Mouse (Mus musculus) Muller cell, postnatal 12 days (primary cell): ENCODE results near the gene Pik3ip1.
A peak's percentile ranks its signal among the peaks of the same experiment; 100 is the strongest.

Experiments
- DNase-seq: peaks from one replicate; pipeline ENCODE4 v3.0.0-alpha.2; 2015; ENCODE audit errors: inconsistent ontology term

Pik3ip1 gene

GRCm38 (mm10) chr11:3374293-3374645, 44.1 kb downstream of the Pik3ip1 start:
- DNase-seq: peak; percentile 100

DNA sequence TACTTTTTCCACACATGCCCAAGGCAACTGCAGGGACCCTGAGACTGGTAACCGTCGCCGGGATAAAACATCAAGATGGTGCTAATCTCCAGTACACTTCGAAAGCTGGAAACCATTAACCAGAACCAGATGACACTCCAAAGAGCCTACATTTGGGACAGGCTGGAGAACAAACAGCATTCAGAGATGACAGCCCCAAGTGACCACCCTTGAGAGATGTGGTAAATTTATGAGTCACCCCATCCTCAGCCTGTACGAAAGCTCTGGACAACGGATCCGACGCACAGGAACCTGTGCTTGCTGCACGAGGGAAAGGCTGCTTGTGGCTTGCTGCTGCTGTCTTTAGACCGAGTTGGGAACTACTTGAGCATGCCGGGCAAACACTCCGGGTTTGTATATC, 44.5 kb downstream of the Pik3ip1 start:
- no peak for DNase-seq

DNA sequence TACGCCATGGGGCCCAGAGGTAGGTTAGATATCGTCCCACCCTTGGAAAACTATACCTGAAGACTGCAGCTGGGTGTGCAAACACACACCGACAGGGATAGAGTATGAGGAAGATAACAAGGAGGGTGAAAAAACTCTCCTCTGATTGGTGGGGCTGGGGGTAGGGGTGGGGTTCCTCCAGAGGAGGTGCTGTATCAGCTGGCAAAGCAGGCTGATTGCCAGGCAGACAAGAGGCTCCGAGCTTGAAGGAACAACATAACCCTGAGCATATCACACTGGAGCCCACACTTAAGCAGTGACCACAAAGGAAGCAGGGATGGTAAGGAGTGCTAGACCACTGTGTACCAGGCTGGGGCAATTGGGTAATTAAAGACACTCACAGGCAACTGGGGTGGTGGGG, 49.2 kb downstream of the Pik3ip1 start:
- DNase-seq: no peak

DNA sequence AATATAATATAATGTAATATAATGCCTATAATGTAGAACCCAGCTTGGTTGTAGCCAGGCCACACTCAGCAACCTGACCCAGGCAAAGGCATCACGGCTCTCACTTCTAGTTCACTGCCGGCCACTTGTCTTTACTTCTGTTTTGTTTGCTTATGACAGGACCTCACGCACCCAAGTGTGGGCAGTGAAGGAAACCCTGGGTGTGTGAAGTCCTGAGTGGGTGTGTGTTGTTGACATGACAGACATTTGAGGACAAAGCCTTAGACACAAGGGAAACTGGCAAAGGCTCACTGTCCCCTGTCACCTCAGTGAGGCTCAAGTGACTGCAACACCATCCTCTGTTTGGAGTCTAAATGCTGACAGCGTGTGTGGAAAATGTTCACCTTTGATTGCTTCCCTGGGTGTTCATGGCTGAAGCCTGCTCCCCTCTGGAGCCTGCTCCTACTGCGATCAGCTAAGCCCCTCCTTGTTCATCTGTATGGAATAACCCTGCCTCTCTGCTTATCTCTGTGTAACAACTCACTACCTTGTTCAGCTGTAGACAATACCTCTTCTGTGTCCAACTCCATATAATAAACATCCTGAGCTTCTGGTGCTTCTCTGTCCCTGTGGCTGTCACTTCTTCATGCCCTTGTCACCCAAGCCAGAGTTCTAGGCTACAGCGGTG, 51.1 kb downstream of the Pik3ip1 start:
- no peak for DNase-seq

- DNase-seq: peak; percentile 79
Measured at GRCm38 (mm10) chr11:3382602-3383594, 52.7 kb downstream of the Pik3ip1 start.

DNA sequence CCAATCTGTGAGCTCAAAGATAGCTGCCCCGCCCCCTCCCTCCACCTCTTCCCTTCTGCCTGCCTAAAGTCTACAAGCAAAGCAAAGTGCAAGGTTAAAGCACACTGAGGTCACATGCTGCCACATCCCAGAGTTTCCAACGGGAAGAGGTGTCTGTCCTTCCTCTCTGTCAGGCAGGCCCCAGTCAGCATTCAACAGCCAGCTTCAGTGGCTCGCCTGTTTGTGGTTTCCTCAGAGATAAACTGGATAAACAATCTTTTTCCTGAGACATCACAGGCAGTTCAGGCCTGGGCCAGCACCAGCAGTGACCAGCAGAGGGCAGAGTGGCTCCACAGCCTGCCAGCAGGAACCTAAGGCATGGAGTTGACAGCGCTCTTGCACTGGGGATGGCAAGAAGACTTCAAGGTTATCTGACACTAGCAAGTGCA, 56.8 kb downstream of the Pik3ip1 start:
- peak; percentile 74 for DNase-seq

DNA sequence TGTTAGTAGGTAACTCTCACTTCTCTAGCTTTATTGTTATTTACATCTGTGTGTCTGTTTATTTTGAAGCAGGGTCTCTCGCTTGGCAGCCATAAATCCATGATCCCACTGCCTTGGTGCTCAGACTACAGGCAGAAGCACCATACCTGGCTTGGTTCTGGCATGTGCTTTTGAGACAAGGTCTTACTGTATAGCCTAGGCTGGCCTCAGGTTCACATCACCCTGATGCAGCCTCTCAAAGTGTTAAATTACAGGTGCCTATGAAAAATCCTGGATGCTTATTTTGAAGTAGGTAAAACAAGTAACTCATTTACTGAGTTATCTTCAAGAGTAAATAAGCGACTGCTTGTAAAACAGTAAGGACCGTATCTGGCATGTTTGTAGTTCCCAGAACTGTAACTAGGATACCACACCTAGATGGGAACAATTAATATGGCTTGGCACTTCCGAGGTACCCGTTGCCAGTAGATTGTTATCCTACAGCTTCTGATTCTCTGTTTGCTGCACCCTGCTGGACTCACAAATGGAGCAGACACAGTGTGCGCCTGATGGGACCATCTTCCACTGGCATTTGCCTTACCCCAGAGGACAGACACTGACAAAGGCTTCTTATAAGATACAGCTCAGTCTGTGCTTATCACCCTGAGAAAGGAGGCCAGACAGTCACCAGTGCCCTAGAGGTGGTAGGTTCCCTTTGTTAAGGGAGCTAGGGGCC, 57.4 kb downstream of the Pik3ip1 start:
- DNase-seq: no peak

DNA sequence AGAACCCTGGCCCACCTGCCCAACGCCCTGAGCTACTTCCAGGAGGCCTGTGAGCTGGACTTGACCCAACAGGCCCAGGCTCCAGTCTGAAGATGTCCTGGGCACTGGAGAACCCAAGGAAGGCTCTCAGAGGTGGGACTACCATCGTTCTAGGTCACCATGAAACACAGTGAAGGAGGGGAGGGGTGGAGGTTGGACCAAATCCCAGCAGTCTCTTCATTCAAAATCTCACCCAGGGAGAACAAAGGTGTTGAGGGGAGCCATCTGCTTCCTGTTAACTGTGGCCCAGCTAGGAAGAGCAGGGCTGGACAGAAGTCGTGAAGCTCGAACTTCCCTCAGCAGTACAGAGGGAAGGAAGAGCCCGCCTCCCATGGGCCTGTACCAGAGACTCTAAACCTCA, 59.8 kb downstream of the Pik3ip1 start:
- DNase-seq: no peak

GRCm38 (mm10) chr11:3390789-3391188, 60.6 kb downstream of the Pik3ip1 start:
- no peak for DNase-seq

GRCm38 (mm10) chr11:3392526-3392925, 62.3 kb downstream of the Pik3ip1 start:
- no peak for DNase-seq
